Mouse (Mus musculus): ENCODE measurements around the gene Rtn4rl2. TPM values are rescaled to one million over a fixed set of nuclear protein-coding genes. Genes with fewer than 3 reads are reported as not detected.

Gene Rtn4rl2
- total RNA-seq, 2 experiments from 2014 or later: not detected

DNA sequence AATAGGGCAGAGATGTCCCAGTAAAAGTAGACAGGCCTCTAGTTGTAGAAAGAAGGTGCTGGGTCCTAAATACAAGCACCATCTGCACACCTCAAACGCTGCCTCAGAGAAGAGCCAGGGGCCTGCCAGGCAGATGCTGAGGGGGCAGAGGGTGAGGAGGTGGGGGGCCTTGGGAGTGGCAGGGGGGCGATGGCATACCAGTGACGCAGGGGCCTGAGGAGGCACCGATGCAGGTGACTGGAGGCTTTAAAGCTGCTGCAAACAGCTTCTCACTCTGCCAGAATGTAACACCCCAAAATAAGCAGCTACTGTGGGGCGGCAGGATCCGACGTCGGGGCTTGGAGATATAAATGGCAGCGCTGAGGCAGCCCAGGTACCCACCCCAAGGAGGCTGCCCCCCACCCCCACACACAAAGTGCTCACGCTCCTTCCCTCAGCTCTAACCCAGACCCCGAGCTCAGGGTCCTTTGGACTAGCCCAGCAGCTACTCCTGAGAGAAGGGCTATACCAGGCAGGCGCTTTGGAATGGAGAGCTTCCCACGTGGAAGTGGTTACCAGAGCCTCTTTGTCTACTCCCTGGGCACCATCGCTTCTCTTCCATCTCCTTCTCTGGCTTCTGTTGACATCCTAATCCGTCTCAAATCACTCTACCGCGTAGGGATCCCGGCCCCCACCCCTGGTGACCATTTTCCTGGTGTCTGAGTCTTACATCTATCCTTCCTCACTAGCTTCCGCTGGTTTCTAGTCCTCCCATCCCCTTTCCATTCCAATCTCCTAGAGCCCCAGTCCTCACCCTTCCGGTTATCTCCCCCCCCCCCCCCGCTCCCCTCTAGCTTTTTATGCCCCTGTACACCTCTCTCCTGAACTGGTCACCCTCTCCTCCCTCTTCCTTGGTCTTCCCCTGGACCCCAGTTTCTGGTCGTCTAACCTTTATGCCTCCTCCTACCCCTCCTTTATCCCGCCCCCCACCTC, 1.1 kb downstream of the Rtn4rl2 start:
- ATAC-seq (replicated peaks; ENCODE audit: poor library complexity): no peak

DNA sequence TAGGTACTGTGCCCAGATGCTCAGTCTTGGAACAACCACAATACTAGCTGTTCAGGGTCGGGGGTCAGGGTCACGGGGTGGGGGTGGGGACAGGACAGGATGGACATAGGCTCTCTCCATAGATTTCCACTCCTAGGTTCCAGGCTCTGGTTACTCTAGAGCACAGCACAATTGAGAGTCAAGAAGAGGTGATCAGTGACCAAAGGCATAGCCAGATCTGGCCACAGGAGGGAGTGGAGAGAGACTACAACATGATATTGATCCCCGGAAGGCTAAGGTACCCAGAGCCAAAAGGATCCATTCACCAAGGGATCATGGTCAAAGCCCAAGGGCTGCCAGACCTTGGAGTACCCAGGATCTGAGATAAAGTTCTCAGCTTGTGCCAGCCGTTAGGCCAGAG, 1.9 kb downstream of the Rtn4rl2 start:
- no peak for ATAC-seq (replicated peaks; ENCODE audit: poor library complexity)

DNA sequence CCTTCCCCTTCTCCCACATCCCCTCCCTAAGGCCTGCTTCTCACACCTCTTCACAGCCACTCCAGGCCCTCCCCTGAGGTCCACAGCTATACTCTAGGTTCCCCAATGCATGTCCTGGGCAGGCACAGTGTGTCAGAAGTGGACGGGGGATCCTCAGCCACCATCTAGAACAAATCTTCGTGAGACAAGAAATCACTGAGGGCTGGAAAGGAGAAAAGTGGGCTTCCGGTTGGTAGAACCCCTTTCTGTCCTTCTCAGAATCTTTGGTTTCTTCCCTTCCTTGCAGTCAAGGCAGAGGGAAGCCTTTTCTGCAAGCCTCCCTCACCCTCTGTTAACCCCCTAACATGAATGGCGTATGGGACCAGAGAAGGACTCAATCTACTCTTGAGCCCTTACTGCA, 2.6 kb downstream of the Rtn4rl2 start:
- ATAC-seq (replicated peaks; ENCODE audit: poor library complexity): no peak

DNA sequence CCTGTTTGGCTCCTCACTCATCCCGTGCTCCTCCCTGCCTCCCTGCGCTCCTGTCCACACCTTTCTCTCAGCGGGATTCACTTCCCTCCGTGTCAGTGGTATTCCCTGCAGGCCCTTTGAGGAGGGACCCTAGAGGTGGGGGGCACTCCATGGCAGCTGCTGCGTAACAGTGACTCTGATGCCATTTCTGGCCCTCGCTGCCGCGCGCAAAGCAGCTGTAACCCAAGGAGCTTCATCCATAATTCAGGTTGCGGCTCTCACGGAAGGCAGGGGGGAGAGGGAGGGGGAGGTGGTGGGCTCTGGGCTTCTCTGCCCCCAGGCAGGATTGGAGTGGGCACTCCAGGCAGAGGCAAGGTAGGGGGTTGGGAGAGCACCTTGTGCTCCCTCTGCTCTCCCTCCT, 3.0 kb downstream of the Rtn4rl2 start:
- ATAC-seq (replicated peaks; ENCODE audit: poor library complexity): no peak

DNA sequence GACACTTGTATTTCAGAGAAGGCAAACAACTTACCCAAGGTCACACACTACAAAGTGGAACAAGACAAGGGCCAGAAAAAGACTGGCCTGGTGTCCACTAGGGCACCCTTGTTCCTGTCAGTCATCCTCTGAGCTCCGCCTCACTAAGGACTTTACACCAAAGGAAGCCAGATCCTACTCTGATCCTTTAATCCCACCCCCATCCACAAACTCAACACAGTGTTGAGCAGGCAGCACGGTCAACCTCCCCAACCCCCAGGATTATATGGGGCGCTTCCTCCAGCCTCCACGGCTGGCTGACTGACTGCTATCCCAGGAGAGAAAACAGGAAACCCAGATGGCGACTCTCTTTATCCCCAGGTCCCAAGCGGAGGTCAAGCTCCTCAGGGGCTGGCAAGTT, 3.4 kb downstream of the Rtn4rl2 start:
- ATAC-seq (replicated peaks; ENCODE audit: poor library complexity): no peak

DNA sequence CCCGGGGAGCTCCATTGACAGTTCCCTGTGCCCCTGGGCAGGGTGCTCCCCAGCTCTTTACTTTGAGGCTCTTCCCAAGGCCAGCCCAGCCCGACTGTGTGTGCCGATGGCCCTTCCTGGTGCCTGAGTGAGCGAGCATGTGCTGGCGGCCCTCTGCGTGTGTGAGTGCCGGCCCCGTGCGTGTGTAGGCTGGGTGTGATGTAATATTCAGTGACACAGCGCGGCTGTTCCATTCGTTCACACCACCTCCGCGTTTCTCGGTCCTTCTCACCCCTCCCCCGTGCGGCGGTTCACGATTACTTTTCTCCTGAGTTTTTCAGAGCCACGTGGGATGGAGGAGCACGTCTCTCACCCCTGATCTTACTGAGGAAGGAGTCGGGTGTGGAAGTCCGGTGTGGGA, 3.9 kb downstream of the Rtn4rl2 start:
- ATAC-seq (replicated peaks; ENCODE audit: poor library complexity): peak; percentile 77

DNA sequence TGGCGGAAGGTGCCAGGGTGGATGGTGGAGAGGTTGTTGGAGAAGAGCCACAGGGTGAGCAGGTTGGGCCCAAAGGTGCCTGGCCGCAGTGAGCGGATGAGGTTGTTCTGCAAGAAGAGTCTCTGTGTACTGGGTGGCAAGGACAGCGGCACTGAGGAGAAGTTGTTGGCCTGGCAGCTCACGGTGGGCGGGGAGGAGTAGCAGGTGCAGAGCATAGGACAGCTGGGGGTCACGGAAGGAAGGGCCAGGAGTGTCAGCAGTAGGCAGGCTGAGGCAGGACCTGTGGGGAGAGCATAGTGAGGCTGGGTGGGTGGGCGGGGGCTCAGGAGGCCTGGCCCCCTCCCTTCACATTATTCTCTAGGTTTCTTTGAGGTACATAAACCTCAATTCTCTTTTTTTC, 5.9 kb downstream of the Rtn4rl2 start:
- no peak for ATAC-seq (replicated peaks; ENCODE audit: poor library complexity)

DNA sequence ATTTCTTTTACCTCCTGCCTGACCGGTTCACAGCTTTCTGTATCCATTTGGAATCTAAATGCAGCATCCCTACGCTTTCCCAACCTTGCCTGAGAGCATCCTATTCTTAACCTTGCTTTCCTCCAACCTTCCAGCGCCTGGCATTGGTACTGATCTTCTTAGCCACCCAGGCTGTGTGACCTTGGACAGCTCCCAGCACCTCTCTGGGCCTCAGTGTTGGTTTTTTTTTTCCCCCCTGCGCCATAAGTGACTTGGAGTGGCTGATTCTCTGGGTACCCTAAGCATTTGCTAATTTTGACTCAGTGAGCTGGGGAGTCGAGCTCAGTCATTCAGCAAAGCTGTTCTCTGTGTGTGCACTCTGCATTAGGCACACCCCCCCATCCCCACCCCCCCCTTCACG, 10.7 kb downstream of the Rtn4rl2 start:
- ATAC-seq (replicated peaks; ENCODE audit: poor library complexity): no peak

DNA sequence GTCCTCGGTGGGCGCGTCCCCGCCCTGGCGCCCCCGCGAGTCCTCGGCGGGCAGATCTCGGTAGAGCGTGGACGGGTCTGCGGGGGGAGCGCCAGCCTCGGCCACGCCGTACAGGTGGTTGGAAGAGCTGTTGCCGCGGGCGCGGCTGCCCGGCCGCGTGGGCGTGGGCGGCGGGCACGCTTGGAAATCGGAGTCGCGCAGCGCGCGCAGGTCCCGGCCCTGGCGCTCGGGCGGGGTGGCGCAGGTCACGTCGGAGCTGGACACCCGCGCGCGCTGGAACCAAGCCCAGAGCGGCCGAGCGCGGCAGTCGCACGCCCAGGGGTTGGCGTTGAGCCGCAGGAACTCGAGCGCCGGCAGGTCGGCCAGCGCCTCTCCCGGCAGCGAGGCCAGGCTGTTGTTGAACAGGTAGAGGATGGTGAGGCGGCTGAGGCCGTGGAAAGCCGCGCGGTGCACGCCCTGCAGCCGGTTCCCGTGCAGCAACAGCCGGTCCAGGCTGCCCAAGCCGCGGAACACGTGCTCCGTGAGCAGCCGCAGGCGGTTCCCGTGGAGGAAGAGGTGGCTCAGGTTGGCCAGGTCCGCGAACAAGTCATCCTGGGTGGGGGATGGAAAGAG, 14.3 kb downstream of the Rtn4rl2 start:
- ATAC-seq (replicated peaks; ENCODE audit: poor library complexity): 0 out of 2 replicates have a peak, but pooled peaks have one; percentile 6

DNA sequence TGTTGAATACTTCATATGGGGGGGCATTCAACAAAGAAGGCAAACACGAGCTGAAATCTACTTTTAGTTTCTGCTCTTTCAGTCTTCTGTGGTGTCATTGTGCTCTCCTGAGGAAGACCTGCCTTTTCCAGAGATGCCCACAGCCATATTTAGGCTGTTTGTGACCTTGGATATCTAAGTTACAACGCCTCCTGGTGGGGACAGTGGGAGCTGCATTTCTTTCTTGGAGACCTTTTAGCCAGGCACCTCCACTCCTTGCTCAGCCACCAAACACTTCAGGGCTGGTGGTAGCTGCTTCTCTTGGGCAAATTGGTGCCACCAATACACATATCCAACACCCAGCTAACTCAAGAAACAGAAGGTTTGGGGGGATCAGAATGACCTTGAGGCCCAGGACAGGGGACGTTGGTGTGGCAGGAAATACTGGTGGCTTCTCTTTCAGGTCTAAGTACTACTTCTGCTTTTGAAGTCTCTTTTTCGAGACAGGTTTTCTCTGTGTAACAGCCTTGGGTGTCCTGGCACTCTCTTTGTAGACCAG, 15.8 kb downstream of the Rtn4rl2 start:
- ATAC-seq (replicated peaks; ENCODE audit: poor library complexity): peak; percentile 15; the same call in 1 of the 2 replicates

DNA sequence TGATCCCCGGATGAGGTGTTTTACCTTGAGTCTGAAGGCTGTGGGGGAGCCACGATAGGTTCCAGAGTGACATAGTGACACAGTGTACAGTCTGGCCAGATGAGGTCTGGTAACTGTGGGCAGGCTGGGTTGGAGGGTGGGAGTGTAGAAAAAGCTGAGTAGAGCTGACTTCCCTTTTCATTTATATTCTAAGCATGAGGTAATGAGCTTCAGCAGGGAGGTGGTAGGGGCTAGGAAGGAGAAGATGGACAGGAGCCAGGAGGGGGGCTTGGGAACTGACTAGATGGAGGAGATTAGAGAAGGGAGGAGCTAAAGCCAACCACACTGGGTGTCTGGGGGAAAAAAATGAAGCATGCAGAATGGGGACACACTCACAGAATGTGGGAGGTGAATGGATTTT, 17.5 kb downstream of the Rtn4rl2 start:
- peak; percentile 33 for ATAC-seq (replicated peaks; ENCODE audit: poor library complexity)

DNA sequence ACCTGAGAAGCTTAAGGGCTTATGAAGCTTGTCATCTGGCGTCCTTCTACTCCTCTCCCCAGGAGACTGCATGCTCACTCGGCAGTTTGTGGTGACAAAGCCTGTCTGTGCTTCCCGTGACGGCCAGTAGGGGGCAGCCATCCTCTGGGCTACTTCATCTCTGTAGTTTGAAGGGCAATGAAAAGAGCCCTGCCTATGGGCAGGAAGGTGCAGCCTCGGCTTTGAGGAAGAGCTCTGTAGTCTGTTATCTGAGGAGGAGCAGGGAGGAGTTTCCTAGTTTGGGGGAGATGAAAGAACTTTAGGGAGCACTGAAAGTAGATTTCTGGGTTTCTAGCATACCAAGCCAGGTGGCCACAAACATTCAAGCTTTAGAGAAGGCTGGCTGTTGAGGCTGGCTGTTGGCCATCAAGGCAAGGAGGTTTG, 18.0 kb downstream of the Rtn4rl2 start:
- peak; percentile 74 for ATAC-seq (replicated peaks; ENCODE audit: poor library complexity)

DNA sequence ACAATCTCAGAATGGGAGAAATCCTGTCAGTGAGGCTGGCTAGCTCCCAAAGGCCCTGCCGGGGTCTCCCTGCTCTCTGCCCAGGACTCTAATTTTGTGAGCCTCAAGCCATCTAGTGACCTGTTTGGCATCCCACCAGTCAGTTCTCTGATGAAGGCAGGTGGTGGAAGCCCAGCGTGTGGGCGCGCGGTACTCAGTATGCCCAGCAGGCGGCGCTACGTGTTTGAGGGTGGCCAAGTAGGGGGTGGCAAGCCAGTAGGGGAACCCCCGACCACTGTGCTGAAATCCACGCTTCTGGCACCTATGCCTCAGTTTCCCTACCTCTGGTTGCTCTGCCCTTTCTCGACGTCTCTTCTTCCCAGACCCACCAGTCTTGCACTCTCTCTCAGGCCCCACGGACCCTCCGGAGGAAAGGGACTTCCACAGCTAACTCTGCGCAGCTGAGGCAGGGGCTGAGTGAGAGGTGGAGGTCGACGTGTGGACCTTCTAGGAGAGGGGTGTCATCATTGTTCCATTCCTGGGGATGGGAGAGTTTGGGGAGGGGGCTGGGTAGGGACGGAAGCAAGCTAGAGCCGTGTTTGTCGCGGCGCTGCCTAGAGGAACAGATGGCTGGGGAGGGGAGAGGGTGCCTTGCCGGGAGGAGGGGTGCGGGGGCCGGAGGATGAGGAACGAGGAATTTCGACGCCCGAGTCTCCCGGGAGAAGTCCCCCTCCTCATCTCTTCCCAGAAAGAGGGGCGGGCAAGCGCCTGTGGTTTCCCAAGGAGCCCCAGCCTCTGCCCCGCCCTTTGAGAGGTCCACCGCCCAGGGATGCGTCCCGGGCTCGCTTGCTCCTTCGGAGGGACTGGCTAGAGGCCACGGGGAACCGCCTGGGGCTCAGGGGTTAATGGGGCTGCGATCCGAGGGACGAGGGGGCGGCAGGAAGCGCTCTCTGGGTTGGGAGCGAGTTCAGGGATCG, 20.6 kb downstream of the Rtn4rl2 start:
- ATAC-seq (replicated peaks; ENCODE audit: poor library complexity): peak; percentile 47

DNA sequence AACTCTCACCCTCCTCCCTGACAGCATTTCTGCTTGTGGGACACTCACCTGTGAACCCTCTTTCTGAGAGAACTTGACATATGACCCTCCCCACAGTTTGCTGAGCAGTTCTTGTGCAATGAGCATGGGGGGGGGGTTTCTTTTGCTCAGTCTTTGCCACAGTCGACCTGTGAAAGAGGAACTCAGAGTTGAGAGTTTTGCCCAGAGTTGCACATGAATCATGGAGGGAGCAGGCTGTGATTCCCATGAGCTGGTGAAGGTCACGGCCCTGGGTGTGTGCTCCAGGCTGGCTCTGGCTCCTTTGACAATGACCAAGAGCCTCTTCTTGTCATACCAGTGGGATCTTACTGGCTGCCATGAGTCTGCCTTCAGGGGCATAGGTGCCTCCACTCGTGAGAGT, 24.3 kb downstream of the Rtn4rl2 start:
- peak; percentile 40 for ATAC-seq (replicated peaks; ENCODE audit: poor library complexity)

DNA sequence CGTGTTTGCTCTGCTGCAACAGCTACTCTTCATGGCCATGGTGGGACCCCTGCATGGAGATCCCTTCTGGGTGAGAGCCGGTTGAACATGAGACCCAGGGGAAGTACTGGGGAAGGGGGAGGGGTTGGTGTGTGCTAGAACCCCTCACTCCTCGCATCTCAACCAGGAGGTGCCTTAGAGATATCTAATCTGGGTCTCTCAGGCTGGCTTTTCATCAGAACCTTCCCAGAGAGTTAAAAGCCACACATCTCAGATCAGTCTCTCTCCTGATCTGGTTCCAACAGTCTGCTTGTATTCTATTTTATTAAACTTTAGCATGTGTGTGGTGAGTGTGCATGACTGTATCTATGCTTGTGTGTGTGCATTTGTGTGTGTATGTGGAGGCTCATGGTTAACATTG, 25.1 kb downstream of the Rtn4rl2 start:
- ATAC-seq (replicated peaks; ENCODE audit: poor library complexity): no peak

DNA sequence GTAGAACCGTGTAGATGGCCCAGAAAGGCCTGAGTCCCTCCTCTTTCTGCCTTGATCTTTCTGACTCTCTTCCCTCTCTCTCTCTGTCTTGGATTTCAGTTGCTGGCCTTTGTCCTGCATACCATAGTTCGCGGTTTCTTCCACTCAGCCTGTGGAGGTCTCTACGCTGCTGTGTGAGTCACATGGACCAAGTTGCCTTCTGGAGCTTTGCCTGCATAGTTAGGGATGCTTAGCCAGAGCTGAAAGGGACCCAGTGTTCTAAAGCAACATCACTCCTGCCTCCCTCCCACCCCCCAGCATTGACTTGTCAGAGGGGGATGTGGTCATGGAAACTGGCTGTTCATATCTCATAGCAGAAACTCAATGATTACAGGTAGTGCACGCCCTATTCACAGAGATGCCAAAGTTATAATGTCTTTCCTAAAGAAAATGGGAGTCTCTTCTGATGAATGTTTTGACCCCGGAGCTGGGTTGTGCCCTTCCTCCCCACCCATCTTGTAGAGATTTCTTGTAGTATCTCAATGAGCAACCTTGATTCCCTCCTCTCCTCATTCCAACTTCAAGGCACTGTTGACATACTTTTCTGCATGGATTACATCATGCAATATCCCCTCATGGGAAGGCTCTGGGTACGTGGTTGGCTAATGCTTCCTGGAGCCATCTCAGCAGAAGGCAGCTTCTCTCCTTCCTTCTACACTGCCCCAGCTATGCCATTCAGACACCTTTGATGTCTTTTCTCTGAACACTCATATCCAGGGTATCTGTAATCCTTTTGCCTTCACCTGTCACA, 26.3 kb downstream of the Rtn4rl2 start:
- no peak for ATAC-seq (replicated peaks; ENCODE audit: poor library complexity)

DNA sequence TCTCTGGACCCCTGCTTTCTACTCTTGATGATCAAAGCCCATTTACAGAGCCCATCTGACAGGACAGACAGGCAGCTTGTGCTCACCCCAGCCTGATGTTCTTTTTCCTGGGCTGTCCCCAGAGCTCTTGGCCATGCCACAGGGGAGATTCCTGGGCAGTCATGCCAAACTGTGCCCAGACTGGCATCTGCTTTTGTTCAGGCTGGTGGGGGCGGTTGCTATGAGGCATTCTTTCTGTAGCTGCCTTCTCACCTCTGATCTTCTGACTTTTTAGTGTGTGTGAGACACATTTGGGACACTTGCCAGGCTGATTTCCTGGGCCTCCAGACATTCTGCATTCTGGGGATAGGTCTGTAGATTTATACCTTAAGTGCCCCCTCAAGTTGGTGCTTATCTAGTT, 28.0 kb downstream of the Rtn4rl2 start:
- no peak for ATAC-seq (replicated peaks; ENCODE audit: poor library complexity)

DNA sequence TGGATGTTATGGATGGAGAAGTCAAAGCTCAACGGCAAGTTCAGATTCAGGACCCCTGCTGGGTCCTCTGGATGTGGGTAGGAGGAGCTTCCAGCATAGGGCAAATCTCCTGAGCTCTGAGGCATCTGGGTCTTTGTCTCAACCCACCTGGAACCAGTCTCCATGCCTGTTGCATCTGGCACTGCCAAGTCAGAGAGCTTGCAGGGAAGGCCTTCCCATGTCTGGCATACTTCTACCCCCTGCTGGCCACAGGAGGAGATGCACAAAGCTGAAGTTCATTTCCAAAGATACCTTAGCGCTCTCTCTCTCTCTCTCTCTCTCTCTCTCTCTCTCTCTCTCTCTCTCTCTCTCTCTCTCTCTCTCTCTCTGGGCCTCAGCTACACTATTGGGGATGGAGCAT, 30.8 kb downstream of the Rtn4rl2 start:
- ATAC-seq (replicated peaks; ENCODE audit: poor library complexity): peak; percentile 92

DNA sequence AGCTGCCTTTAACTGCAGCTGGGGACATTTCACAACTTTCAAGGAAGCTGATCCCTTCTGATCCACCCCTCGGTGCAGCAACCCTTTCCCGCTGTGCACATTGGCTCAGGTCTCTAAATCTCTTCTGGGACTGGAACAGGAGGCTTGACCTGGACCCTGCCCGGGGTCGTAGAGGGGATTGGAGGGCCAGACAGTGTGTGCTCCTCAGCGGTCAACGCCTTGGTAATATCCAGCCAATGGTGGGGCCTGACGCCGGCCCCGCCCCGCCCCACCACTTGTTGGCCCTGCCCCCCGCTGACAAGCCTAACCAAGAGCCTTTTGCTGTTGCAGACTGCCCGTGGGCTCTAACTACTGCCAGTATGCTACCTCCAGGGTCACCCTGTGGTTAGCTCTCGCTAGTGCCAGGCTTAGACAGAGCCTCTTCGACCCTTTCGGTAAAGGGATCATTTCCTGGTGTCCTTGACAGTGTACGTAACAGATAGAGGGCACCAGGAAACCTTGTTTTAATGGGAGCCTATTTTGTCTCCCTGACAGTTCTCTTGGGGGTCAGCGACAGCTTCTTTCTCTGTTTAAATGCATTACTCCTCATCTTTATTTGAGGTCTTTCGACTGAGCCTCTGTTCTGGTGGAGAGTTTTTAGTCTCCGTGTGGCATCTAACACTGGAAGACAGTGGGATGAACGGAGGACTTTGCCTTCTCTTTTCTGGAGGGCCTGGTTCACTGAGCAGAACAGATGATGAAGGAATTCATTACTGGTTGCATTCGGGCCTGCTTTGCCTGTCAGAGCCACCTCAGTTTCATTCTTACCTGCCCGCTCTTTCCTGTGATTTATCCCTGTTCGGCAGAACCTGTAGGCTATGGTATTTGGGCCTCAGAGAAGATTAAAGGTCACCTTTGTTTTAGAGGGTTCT, 35.1 kb downstream of the Rtn4rl2 start:
- no peak for ATAC-seq (replicated peaks; ENCODE audit: poor library complexity)

All from megakaryocyte progenitor cell, adult 5-6 weeks (primary cell).